Mouse (Mus musculus): ENCODE results near the gene Rnf7.

GRCm38 (mm10) chr9:96469556-96470265, 8.8 kb downstream of the Rnf7 start:
- TF ChIP-seq CTCF (IDR thresholded peaks at IDR 0.05; ENCODE audit: insufficient read depth, low read depth, low read length), result no peak
- TF ChIP-seq POLR2A (IDR thresholded peaks at IDR 0.05; ENCODE audit: insufficient read depth, low read depth, low read length), result no peak
